Mouse (Mus musculus): Measurements from ENCODE around the gene Nav2.

Gene Nav2

DNA sequence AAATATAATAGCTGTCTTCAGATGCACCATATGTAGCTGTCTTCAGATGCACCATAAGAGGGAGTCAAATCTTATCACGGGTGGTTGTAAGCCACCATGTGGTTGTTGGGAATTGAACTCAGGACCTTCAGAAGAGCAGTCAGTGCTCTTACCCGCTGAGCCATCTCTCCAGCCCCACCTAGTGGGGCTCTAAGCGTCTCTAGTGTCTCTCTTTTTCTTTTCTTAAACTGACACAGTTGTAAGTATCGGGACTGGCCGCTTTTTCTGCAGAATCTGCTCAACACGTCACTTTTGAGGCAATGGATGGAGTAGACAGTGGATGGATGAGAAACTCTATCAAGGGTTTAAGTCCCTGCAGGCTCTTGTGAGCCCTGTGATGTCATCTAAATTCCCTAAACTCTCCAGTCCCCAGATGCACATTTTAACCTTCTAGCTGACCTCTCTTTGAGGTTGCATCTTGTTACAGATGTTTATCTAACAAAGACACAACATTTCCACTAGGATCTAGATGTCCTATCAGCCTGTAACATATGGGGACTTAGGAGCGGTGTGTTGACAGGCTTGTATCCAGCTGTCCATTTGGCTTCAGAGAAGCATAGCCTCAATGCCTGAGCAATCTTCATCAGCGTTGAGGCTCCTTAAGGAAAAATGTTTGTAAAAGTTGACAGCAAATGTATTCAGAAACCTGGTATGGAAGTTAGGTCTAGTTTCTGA is 560.1 kb downstream of the Nav2 start:
- DNase-seq, result no peak

- peak; percentile 59 for DNase-seq
Measured at GRCm38 (mm10) chr7:49471278-49471677, 562.8 kb downstream of the Nav2 start.

- DNase-seq, result no peak
Measured at GRCm38 (mm10) chr7:49475282-49475681, 566.8 kb downstream of the Nav2 start.

DNA sequence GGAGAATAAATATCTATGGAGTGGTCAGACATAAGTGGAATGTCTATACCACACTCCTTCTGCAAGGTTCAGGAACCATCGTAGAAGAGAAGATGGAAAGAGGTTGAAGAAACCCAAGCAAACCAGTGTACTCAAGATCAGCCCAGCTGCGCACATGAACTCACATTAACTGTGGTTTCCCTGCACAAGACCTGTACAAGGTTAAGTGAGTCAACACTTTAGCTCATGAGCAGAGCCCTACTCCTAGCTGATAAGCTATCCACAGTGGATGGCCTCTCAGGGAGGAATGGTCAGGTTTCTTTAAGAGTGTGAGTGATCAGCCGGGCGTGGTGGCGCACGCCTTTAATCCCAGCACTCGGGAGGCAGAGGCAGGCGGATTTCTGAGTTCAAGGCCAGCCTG is 567.6 kb downstream of the Nav2 start:
- DNase-seq, result no peak

DNA sequence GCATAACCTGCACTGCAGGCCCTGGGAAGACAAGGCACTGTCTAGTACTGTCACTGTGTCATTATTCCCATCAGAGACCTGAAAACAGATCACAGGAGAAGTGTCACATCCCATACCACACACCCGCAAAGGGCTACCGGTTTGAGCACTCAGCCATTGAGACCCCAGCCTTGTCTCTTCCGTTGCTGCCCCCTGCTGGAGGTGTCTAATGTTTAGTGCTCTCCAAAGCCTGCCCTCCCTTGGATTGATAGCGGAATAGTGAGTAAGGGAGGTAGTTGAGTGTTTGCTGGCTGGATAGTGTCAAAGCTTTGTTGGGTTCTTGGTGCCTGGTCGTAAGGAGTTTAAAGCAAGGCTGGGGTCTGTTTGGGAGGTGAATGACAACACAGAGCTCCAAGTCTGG is 568.1 kb downstream of the Nav2 start:
- DNase-seq, result no peak

GRCm38 (mm10) chr7:49477076-49477975 is 568.8 kb downstream of the Nav2 start:
- no peak for DNase-seq

- DNase-seq, result no peak
Measured at GRCm38 (mm10) chr7:49477976-49478349, 569.4 kb downstream of the Nav2 start.

GRCm38 (mm10) chr7:49478886-49479285 is 570.4 kb downstream of the Nav2 start:
- DNase-seq, result no peak

DNA sequence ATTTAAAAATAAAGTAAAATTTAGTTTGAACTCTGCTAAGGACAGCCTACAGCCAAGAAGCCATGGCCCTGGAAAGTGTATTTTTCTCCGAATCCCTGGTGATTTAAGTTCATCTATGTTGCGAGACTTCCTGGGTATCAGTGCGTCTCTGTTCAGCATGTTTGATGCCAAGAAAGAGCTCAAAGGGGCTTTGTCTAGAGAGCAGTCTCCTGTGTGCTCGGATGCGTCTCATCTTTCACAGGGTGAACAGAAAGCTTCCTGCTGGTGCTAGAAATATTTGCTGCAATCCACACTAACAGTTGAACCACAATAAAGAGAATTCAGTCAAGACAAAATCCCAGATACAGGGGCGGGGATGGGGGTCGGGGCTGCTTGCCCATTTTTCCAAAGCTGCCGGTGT is 572.4 kb downstream of the Nav2 start:
- no peak for DNase-seq

DNA sequence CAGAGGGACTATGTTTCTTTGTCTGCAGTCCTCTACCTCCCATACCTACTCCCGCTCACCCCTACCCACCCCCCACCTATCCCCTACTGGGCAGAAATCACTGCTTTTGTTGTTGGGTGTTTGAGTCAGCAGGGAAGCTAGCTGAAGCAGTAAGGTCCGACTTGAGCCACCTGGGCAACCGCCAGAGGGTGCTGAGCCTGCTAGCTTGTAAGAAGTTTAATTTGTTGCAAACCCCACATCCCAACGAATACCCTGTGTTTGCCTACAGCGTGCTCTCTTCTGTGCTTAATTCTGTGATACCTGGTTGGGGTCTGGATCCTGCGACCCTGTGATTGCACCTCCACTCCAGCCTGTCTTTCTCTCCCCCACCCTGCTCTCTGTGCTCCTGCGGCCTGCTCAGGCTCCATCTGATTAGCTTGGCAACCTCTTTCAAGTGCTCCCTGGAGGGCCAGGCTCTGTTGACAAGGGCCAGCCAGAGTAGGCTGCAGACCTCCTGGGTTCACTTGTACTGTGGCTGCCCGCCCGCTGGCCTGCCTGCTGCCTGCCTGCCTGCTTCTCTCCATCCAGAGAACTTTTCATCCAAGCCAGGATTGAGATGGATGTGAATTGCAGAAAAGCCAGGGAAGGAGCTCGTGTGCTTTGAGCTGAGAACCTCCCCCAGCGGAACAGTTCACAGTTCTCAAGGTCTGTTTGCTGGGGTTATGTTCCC is 575.7 kb downstream of the Nav2 start:
- peak; percentile 69 for DNase-seq

GRCm38 (mm10) chr7:49485292-49485847 is 576.9 kb downstream of the Nav2 start:
- DNase-seq, result no peak

- DNase-seq, result no peak
Measured at GRCm38 (mm10) chr7:49487347-49487746, 578.8 kb downstream of the Nav2 start.

GRCm38 (mm10) chr7:49488493-49489087 is 580.1 kb downstream of the Nav2 start:
- DNase-seq, result no peak

- no peak for DNase-seq
Measured at GRCm38 (mm10) chr7:49490814-49491213, 582.3 kb downstream of the Nav2 start.

DNA sequence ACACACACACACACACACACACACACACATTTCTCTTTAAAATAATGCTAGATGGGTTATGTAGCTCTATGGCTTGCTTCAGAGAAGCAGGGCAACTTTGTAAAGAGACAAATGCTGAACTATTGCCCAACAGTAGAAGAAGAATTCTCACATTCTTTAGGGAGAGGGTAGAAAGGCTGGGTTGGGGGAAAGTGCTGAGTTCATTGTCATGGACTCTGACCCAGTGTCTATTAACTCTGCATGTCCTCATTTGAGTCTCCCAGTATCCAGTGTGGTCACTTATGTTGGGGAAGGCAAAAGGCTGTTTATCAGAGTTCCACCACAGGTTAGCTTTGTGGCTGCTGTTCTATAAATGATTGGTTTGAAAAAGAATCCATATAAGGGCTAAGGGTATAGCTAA is 584.1 kb downstream of the Nav2 start:
- no peak for DNase-seq

GRCm38 (mm10) chr7:49493210-49493609 is 584.7 kb downstream of the Nav2 start:
- no peak for DNase-seq

DNA sequence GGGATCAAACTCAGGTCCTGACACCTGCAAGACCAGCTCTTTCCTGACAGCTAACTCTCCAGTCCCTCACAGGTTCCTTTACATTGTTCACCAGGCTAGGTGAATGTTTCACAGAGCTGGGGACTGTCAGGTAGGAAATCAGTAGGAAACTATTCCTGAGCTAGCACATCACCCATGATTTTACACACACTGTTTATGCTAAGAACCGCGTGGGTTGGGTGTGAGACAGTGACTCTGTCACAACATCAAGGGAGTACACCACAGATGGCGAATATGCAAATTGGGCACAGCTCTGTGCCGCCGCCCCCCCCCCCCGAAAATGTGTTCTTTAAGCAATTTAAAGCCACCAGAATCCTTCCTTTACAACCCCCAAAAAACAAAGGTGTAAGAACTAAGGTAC is 586.1 kb downstream of the Nav2 start:
- no peak for DNase-seq

GRCm38 (mm10) chr7:49496111-49496510 is 587.6 kb downstream of the Nav2 start:
- DNase-seq, result no peak

- DNase-seq, result no peak
Measured at GRCm38 (mm10) chr7:49496766-49497425, 588.4 kb downstream of the Nav2 start.

DNA sequence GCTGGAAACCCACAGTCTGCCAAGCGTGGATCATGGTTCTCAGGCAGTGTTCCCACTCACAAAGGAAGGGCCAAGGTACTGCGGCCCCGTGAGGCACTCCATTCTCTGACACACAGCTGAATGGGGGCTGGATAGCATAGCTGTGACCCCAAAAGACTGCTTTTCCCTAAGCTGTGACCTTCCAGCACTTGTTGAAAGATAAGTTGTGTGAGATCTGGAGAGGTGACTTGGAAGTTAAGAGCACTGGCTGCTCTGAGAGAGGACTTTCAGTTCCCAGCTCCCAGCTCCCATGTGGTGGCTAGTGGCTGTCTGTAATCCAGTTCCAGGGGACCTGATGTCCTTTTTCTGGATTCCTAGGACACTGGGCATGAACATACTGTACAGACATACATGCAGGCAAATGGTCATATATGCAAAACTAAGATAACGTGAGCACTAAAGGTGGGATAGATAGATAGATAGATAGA is 588.9 kb downstream of the Nav2 start:
- no peak for DNase-seq

- no peak for DNase-seq
Measured at GRCm38 (mm10) chr7:49499598-49499997, 591.1 kb downstream of the Nav2 start.

DNA sequence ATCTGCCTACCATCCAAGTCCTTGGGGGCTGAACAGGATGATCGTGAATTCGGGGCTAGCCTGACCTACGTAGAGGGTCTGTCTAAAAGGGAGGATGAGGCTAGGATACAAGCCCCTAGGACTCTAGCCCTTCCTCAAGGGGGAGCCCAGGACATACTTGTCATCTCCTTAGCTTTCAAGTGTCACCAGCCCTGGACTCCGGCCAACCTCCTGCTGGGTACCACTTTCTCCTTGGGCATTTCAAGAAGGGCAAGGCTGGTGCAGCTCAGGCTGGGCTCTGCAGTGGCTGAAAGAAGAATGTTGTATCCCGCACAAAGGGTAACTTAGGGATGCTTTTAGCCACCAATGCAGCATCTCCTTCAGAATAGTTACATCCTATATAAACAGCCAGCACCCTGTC is 592.4 kb downstream of the Nav2 start:
- DNase-seq, result no peak

All from cerebellum, adult 11-12 months (tissue).